Mouse (Mus musculus): ENCODE data around the gene Tmem178b.

- no peak for TF ChIP-seq EP300 (IDR thresholded peaks at IDR 0.05; ENCODE audit: low read depth)
- no peak for TF ChIP-seq CTCF (IDR thresholded peaks at IDR 0.05; ENCODE audit: low read depth)
Measured at GRCm38 (mm10) chr6:40011609-40012008, 138.5 kb downstream of the Tmem178b start.

Measured in heart, postnatal 0 days (tissue).